Mouse (Mus musculus): Measurements from ENCODE around the gene Tdrkh.

GRCm38 (mm10) chr3:94402451-94402850, 10.6 kb upstream of the Tdrkh start:
- TF ChIP-seq POLR2A (IDR thresholded peaks at IDR 0.05; ENCODE audit: borderline replicate concordance, low read depth, low read length): no peak
- TF ChIP-seq CTCF (IDR thresholded peaks at IDR 0.05; ENCODE audit: low read depth, low read length): no peak
